Mouse (Mus musculus): ENCODE measurements around the gene Itga7. TPM values are rescaled to one million over a fixed set of nuclear protein-coding genes. Genes with fewer than 3 reads are reported as not detected.
"Not testable (repeated sequence)": the region's sequence is repeated elsewhere in the genome, so short reads cannot be mapped to it uniquely, and the experiment has no call there.

The Itga7 gene
- total RNA-seq, 4 experiments from 2014 or later, result 29.5 to 35.4 (median 31.6) TPM

- DNase-seq (ENCODE audit: low spot score in 2 of 2), result no peak
Observed at GRCm38 (mm10) chr10:128980644-128981365, 47.2 kb downstream of the Itga7 start.

GRCm38 (mm10) chr10:128989131-128989530, 55.5 kb downstream of the Itga7 start, which contains the start of gene Olfr9:
Gene Olfr9, plus strand, starts transcription at chr10:128989431.
- DNase-seq (ENCODE audit: low spot score in 2 of 2), result not testable (repeated sequence)

- not testable (repeated sequence) for DNase-seq (ENCODE audit: low spot score in 2 of 2)
Observed at GRCm38 (mm10) chr10:128990129-128990850, 56.7 kb downstream of the Itga7 start.

- DNase-seq (ENCODE audit: low spot score in 2 of 2), result no peak
Observed at GRCm38 (mm10) chr10:128990994-128991393, 57.4 kb downstream of the Itga7 start.

GRCm38 (mm10) chr10:128995796-128996195, 62.2 kb downstream of the Itga7 start:
- DNase-seq (ENCODE audit: low spot score in 2 of 2), result no peak

GRCm38 (mm10) chr10:128996523-128997040, 63.0 kb downstream of the Itga7 start:
- no peak for DNase-seq (ENCODE audit: low spot score in 2 of 2)

GRCm38 (mm10) chr10:129004032-129004920, 70.7 kb downstream of the Itga7 start:
- DNase-seq (ENCODE audit: low spot score in 2 of 2), result no peak

Other genes starting within 250 kb of the Itga7 start
- 100 to 1,000 TPM; 132 to 151 (median 135) TPM for gene Rab5b, start 237.6 kb upstream of the Itga7 start, total RNA-seq (2022)
- 1 to 10 TPM in 3 of 4 experiments, under 1 TPM in 1; 0.62 to 2.4 (median 1.1) TPM for gene Pmel, start 229.6 kb upstream of the Itga7 start, total RNA-seq (2022)
- 1 to 10 TPM; 2.5 to 4.3 (median 3.4) TPM for gene Cdk2, start 228.8 kb upstream of the Itga7 start, total RNA-seq (2022)
- gene Dgka, start 189.0 kb upstream of the Itga7 start, total RNA-seq (2022), result 10 to 100 TPM; 11.3 to 15.4 (median 13.9) TPM
- 10 to 100 TPM; 19.6 to 27.3 (median 25.7) TPM for gene Pym1, start 185.9 kb upstream of the Itga7 start, total RNA-seq (2022)
- gene Mmp19, start 142.9 kb upstream of the Itga7 start, total RNA-seq (2022), result 1 to 10 TPM in 2 of 4 experiments, under 1 TPM in 2; 0.64 to 3.3 (median 1.5) TPM
- gene Dnajc14, start 129.8 kb upstream of the Itga7 start, total RNA-seq (2022), result 10 to 100 TPM; 60.8 to 71.5 (median 65.6) TPM
- 10 to 100 TPM in 3 of 4 experiments, 1 to 10 TPM in 1; 9.5 to 13.9 (median 11.6) TPM for gene Tmem198b, start 129.4 kb upstream of the Itga7 start, total RNA-seq (2022)
- gene Sarnp, start 116.5 kb upstream of the Itga7 start, total RNA-seq (2022), result 10 to 100 TPM; 32.7 to 41.2 (median 35.1) TPM
- 10 to 100 TPM in 1 of 4 experiments, 1 to 10 TPM in 3; 8.9 to 10.5 (median 9.6) TPM for gene Ormdl2, start 112.2 kb upstream of the Itga7 start, total RNA-seq (2022)
- 10 to 100 TPM; 19.9 to 22.7 (median 22.3) TPM for gene Gdf11, start 42.1 kb upstream of the Itga7 start, total RNA-seq (2022)
- 100 to 1,000 TPM in 2 of 4 experiments, 10 to 100 TPM in 2; 76.9 to 199 (median 126) TPM for gene Cd63, start 32.8 kb upstream of the Itga7 start, total RNA-seq (2022)
- gene Rdh5, start 10.9 kb upstream of the Itga7 start, total RNA-seq (2022), result 1 to 10 TPM; 4.5 to 7.8 (median 7.2) TPM
- gene Bloc1s1, start 9.8 kb upstream of the Itga7 start, total RNA-seq (2022), result 100 to 1,000 TPM in 2 of 4 experiments, 10 to 100 TPM in 2; 69.0 to 104 (median 90.6) TPM
- gene Mettl7b, start 27.2 kb downstream of the Itga7 start, total RNA-seq (2022), result not detected
- gene Olfr9, start 55.6 kb downstream of the Itga7 start, total RNA-seq (2022), result not detected
- not detected for gene Olfr763, start 77.0 kb downstream of the Itga7 start, total RNA-seq (2022)
- not detected for gene Olfr764-ps1, start 106.1 kb downstream of the Itga7 start, total RNA-seq (2022)
- gene Olfr765, start 116.2 kb downstream of the Itga7 start, total RNA-seq (2022), result not detected
- gene Olfr766-ps1, start 135.2 kb downstream of the Itga7 start, total RNA-seq (2022), result not detected
- gene Olfr767, start 149.1 kb downstream of the Itga7 start, total RNA-seq (2022), result under 1 TPM in 1 of 4 experiments, not detected in 3; 0.11 TPM
- gene Olfr768, start 165.6 kb downstream of the Itga7 start, total RNA-seq (2022), result not detected
- gene Olfr769, start 184.0 kb downstream of the Itga7 start, total RNA-seq (2022), result not detected
- not detected for gene Olfr770, start 205.2 kb downstream of the Itga7 start, total RNA-seq (2022)
- not detected for gene Olfr771, start 230.9 kb downstream of the Itga7 start, total RNA-seq (2022)
- not detected for gene Olfr772, start 244.1 kb downstream of the Itga7 start, total RNA-seq (2022)

All from layer of hippocampus, adult 8-10 months (tissue).